Comparison of ENCODE assay signal across 28 mouse cellular contexts in genomic region chr9:121681191-121681590, GRCm38 (mm10). TPM values are rescaled to one million over a fixed set of nuclear protein-coding genes. Genes with fewer than 3 reads are reported as not detected.
DNase-seq lines count a peak whose midpoint lies in the region; ATAC-seq and TF ChIP-seq lines count a peak whose summit lies in the region.
"Had no signal": no experiment of that assay in that cellular context is flagged by ENCODE, and none has a peak within 500 bp of the region (broad histone marks: within the 10 kb centered on the region; RNA-seq: fewer than 3 reads in every experiment).

No protein-coding gene starts in this region.

- no peak overlapping the region for H3K4me2 ChIP-seq in midbrain, embryonic 11.5 days
- H3K4me2 ChIP-seq in midbrain, embryonic 15.5 days = no peak overlapping the region
- H3K4me2 ChIP-seq: embryonic facial prominence, embryonic 13.5 days; embryonic facial prominence, embryonic 15.5 days; forebrain, embryonic 12.5 days had no signal

- TF ChIP-seq POLR2A in thymus, adult 2 months (IDR thresholded peaks at IDR 0.05; ENCODE audit: control insufficient read depth, extremely low read depth, insufficient read depth, low read length, poor library complexity) = no peak

- 85% methylated on average over 8 of the region's 8 CpGs for WGBS in midbrain, embryonic 11.5 days
- 81% methylated on average over 8 of the region's 8 CpGs for WGBS in midbrain, embryonic 15.5 days
- 42% methylated on average over 8 of the region's 8 CpGs for WGBS in thymus, adult 2 months

- H3K27me3 ChIP-seq in midbrain, embryonic 11.5 days (ENCODE audit: control insufficient read depth, insufficient read depth, low read length) = no peaks in the 10 kb centered on the region
- no peaks in the 10 kb centered on the region for H3K27me3 ChIP-seq in midbrain, embryonic 15.5 days (replicated peaks)
- H3K27me3 ChIP-seq in thymus, adult 2 months (ENCODE audit: control insufficient read depth, insufficient read depth, low read length) = no peaks in the 10 kb centered on the region
- H3K27me3 ChIP-seq: embryonic facial prominence, embryonic 13.5 days; embryonic facial prominence, embryonic 15.5 days had no signal

- ATAC-seq in CD4-positive, CD25-positive, alpha-beta regulatory T cell, adult 4 months = no peak
- no peak for ATAC-seq in midbrain, embryonic 11.5 days (ENCODE audit: low FRiP score)
- no peak for ATAC-seq in midbrain, embryonic 15.5 days (replicated peaks)
- ATAC-seq: forebrain, embryonic 14.5 days; forebrain, embryonic 16.5 days had no signal

- no peak overlapping the region for H3K9ac ChIP-seq in midbrain, embryonic 11.5 days (ENCODE audit: low read length)
- H3K9ac ChIP-seq in midbrain, embryonic 15.5 days = no peak overlapping the region
- H3K9ac ChIP-seq: embryonic facial prominence, embryonic 13.5 days; embryonic facial prominence, embryonic 15.5 days; forebrain, embryonic 12.5 days had no signal

- no peaks in the 10 kb centered on the region for H3K9me3 ChIP-seq in midbrain, embryonic 11.5 days (ENCODE audit: control insufficient read depth, low read length)
- H3K9me3 ChIP-seq in midbrain, embryonic 15.5 days = no peaks in the 10 kb centered on the region
- H3K9me3 ChIP-seq: embryonic facial prominence, embryonic 13.5 days; embryonic facial prominence, embryonic 15.5 days; forebrain, embryonic 10.5 days; forebrain, embryonic 12.5 days had no signal

- peak; percentile 54 for DNase-seq in CD4-positive, CD25-positive, alpha-beta regulatory T cell, adult 2 months (ENCODE audit: low read depth, low spot score)
- DNase-seq in midbrain, embryonic 11.5 days (ENCODE audit: low spot score, missing footprints) = peak; percentile 77
- DNase-seq in thymus, adult 2 months = peak; percentile 14
- no peak for DNase-seq in thymus, postnatal 36 days
- DNase-seq in CD4-positive helper T cell, adult 2 months (ENCODE audit: low read depth, low spot score) = peak; percentile 47
- DNase-seq in yolk sac, embryonic 10.5 days (ENCODE audit: low spot score) = no peak
- DNase-seq: adrenal gland, adult 2 months; adrenal gland, postnatal 10 days; adrenal gland, postnatal 25 days; B cell, adult 2 months; cerebellum, adult 11 months; cerebellum, adult 18-20 months; cerebellum, adult 8-10 months; cerebellum, adult 9-11 months; cerebellum, postnatal 14 days; cerebellum, postnatal 36 days; embryo, embryonic 11 days had no signal

- H3K36me3 ChIP-seq in midbrain, embryonic 11.5 days (ENCODE audit: control insufficient read depth, insufficient read depth, low read length) = peaks cover 10% of the 10 kb centered on the region
- peaks cover 29% of the 10 kb centered on the region for H3K36me3 ChIP-seq in midbrain, embryonic 15.5 days (replicated peaks)
- H3K36me3 ChIP-seq in thymus, adult 2 months (ENCODE audit: control insufficient read depth, insufficient read depth, low read length) = no peaks in the 10 kb centered on the region; the same call in 1 of the 2 replicates

- no peak overlapping the region for H3K4me3 ChIP-seq in midbrain, embryonic 11.5 days (ENCODE audit: low read depth, low read length)
- no peak overlapping the region for H3K4me3 ChIP-seq in midbrain, embryonic 15.5 days
- H3K4me3 ChIP-seq in thymus, adult 2 months (ENCODE audit: control insufficient read depth, insufficient read depth, low read length) = no peak overlapping the region
- H3K4me3 ChIP-seq: embryonic facial prominence, embryonic 13.5 days; embryonic facial prominence, embryonic 15.5 days; erythroblast, embryonic 14.5 days; forebrain, embryonic 10.5 days; forebrain, embryonic 12.5 days had no signal

- H3K4me1 ChIP-seq in midbrain, embryonic 11.5 days (ENCODE audit: control insufficient read depth, insufficient read depth, low read length) = no peaks in the 10 kb centered on the region
- H3K4me1 ChIP-seq in midbrain, embryonic 15.5 days = no peaks in the 10 kb centered on the region
- H3K4me1 ChIP-seq in thymus, adult 2 months (replicated peaks; ENCODE audit: control insufficient read depth, insufficient read depth, low read length) = peaks cover 68% of the 10 kb centered on the region
- H3K4me1 ChIP-seq: embryonic facial prominence, embryonic 13.5 days; embryonic facial prominence, embryonic 15.5 days; forebrain, embryonic 10.5 days had no signal

- no peak overlapping the region for H3K27ac ChIP-seq in midbrain, embryonic 11.5 days (ENCODE audit: low read depth, low read length)
- H3K27ac ChIP-seq in midbrain, embryonic 15.5 days = no peak overlapping the region
- peak overlapping the region; percentile 73 for H3K27ac ChIP-seq in thymus, adult 2 months (ENCODE audit: control insufficient read depth, insufficient read depth, low read length)
- H3K27ac ChIP-seq: embryonic facial prominence, embryonic 13.5 days; embryonic facial prominence, embryonic 15.5 days; forebrain, embryonic 10.5 days; forebrain, embryonic 12.5 days had no signal

- no peak for TF ChIP-seq CTCF in thymus, adult 2 months (IDR thresholded peaks at IDR 0.05; ENCODE audit: borderline replicate concordance, control insufficient read depth, extremely low read depth, insufficient read depth, low read length, poor library complexity)

RNA-seq across cellular contexts. Expression of gene Sec22c, which starts 24.1 kb away (rescaled TPM):
- polyA plus RNA-seq in CD4-positive, CD25-positive, alpha-beta regulatory T cell, adult 4 months (2017; shearing (Covaris generic)) = 10 to 100 TPM; 17.6 to 32.9 TPM
- polyA plus RNA-seq in midbrain, embryonic 11.5 days (2014; fragmentation: Nextera tagmentation; extraction: Ambion mirVana) = 16.9 and 18.2 TPM in 2 replicates
- 36.9 and 39.4 TPM in 2 replicates for polyA plus RNA-seq in midbrain, embryonic 15.5 days (2015; fragmentation: Nextera tagmentation; extraction: Ambion mirVana)
- polyA plus RNA-seq in thymus, adult 2 months (2012; rRNA removed) = 43.6 and 49.2 TPM in 2 replicates

RNA-seq across cellular contexts. Expression of gene Ss18l2, which starts 28.9 kb away (rescaled TPM):
- polyA plus RNA-seq in CD4-positive, CD25-positive, alpha-beta regulatory T cell, adult 4 months (2017; shearing (Covaris generic)) = 10 to 100 TPM; 50.7 to 52.2 TPM
- 100 and 106 TPM in 2 replicates for polyA plus RNA-seq in midbrain, embryonic 11.5 days (2014; fragmentation: Nextera tagmentation; extraction: Ambion mirVana)
- polyA plus RNA-seq in midbrain, embryonic 15.5 days (2015; fragmentation: Nextera tagmentation; extraction: Ambion mirVana) = 139 and 149 TPM in 2 replicates
- polyA plus RNA-seq in thymus, adult 2 months (2012; rRNA removed) = 18.2 and 28.4 TPM in 2 replicates

RNA-seq across cellular contexts. Expression of gene Nktr, which starts 37.8 kb away (rescaled TPM):
- 100 to 1,000 TPM; 104 to 128 TPM for polyA plus RNA-seq in CD4-positive, CD25-positive, alpha-beta regulatory T cell, adult 4 months (2017; shearing (Covaris generic))
- 61.6 and 70.4 TPM in 2 replicates for polyA plus RNA-seq in midbrain, embryonic 11.5 days (2014; fragmentation: Nextera tagmentation; extraction: Ambion mirVana)
- 51.0 and 52.1 TPM in 2 replicates for polyA plus RNA-seq in midbrain, embryonic 15.5 days (2015; fragmentation: Nextera tagmentation; extraction: Ambion mirVana)
- polyA plus RNA-seq in thymus, adult 2 months (2012; rRNA removed) = 93.3 and 95.4 TPM in 2 replicates

RNA-seq across cellular contexts. Expression of gene Vipr1, which starts 38.7 kb away (rescaled TPM):
- polyA plus RNA-seq in CD4-positive, CD25-positive, alpha-beta regulatory T cell, adult 4 months (2017; shearing (Covaris generic)) = 1 to 10 TPM; 1.3 to 2.0 TPM
- 0.41 and 0.44 TPM in 2 replicates for polyA plus RNA-seq in midbrain, embryonic 11.5 days (2014; fragmentation: Nextera tagmentation; extraction: Ambion mirVana)
- 0.14 and 0.15 TPM in 2 replicates for polyA plus RNA-seq in midbrain, embryonic 15.5 days (2015; fragmentation: Nextera tagmentation; extraction: Ambion mirVana)
- polyA plus RNA-seq in thymus, adult 2 months (2012; rRNA removed) = 6.5 and 7.0 TPM in 2 replicates
- polyA plus RNA-seq: erythroblast, embryonic 14.5 days had no signal

RNA-seq across cellular contexts. Expression of gene Lyzl4, which starts 39.3 kb away (rescaled TPM):
- polyA plus RNA-seq in CD4-positive, CD25-positive, alpha-beta regulatory T cell, adult 4 months (2017; shearing (Covaris generic)) = not detected
- 0.22 TPM in 1 of 2 replicates, not detected in the other for polyA plus RNA-seq in midbrain, embryonic 11.5 days (2014; fragmentation: Nextera tagmentation; extraction: Ambion mirVana)
- polyA plus RNA-seq in midbrain, embryonic 15.5 days (2015; fragmentation: Nextera tagmentation; extraction: Ambion mirVana) = 0.18 and 0.27 TPM in 2 replicates
- polyA plus RNA-seq in thymus, adult 2 months (2012; rRNA removed) = 0.31 and 0.62 TPM in 2 replicates
- polyA plus RNA-seq: brain, embryonic 14.5 days; embryonic facial prominence, embryonic 11.5 days; erythroblast, embryonic 14.5 days; forebrain, embryonic 10.5 days; forebrain, embryonic 12.5 days; forebrain, embryonic 16.5 days had no signal

Comparison
In these comparisons a context has a peak if more than half of its experiments do, and no peak if none do; other contexts are left out.
1. DNase-seq: peak in CD4-positive, CD25-positive, alpha-beta regulatory T cell, adult 2 months (single experiment), midbrain, embryonic 11.5 days (single experiment), thymus, adult 2 months (single experiment) and CD4-positive helper T cell, adult 2 months (single experiment); none in thymus, postnatal 36 days (0 of 2) and yolk sac, embryonic 10.5 days (single experiment).